Mouse (Mus musculus): ENCODE measurements around the gene Copz1.

DNA sequence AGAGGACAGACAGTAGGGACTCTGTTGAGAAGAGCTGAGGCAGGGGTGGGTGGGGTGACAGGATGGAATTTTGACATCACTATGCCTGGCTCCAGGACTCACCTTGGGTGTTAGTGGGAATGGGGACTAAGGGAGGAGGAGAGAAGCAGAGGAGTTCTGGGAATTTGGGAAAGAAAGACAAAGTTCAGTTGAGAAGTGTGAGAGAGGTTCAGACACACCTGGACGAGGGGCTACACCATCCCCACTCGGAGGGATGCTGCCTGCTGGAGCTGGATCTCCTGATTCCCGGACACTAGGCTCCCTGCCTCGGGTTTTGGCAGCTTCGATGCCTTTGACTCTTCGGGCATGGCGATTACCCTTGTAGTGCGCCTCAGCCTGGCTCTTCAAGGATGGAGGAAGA lies 45.2 kb downstream of the Copz1 start:
- TF ChIP-seq EP300 (IDR thresholded peaks at IDR 0.05; ENCODE audit: low read depth) (no peak), CTCF (IDR thresholded peaks at IDR 0.05; ENCODE audit: low read depth) (no peak)
